8 mouse cellular contexts compared by ENCODE assay signal in the genomic region with DNA sequence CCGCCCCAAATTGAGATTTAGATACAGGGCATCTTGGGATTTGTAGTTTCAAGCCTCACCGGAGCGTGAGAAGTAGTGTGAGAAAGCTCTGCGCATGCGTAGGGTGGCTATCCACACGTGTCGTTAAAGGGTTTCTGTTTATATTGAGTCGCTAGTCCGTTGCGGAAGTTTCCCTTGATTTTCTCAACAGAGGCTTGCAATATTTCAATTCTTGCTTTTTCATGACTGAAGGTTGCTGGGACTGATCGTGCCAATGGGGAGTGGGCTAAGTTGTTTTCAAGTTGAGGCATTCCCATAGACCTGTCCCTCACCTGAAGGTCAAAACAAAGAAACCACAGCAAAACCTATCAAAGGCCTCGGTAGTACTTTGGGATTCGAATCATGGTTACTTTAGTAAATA. TPM values are rescaled to one million over a fixed set of nuclear protein-coding genes. Genes with fewer than 3 reads are reported as not detected.
DNase-seq lines count a peak whose midpoint lies in the region; ATAC-seq and TF ChIP-seq lines count a peak whose summit lies in the region.

No protein-coding gene starts in this region.

- H3K9me3 ChIP-seq in ES-Bruce4 (replicated peaks; ENCODE audit: control insufficient read depth, insufficient read depth, low read length, poor library complexity, severe bottlenecking) = no peaks in the 10 kb centered on the region
- no peaks in the 10 kb centered on the region for H3K9me3 ChIP-seq in forebrain, embryonic 12.5 days
- H3K9me3 ChIP-seq in hindbrain, embryonic 12.5 days (replicated peaks) = no peaks in the 10 kb centered on the region

- H3K36me3 ChIP-seq in ES-Bruce4 (ENCODE audit: control insufficient read depth, insufficient read depth, low read length, poor library complexity, severe bottlenecking) = peaks cover 29% of the 10 kb centered on the region
- H3K36me3 ChIP-seq in forebrain, embryonic 12.5 days (replicated peaks) = peaks cover 44% of the 10 kb centered on the region
- peaks cover 32% of the 10 kb centered on the region for H3K36me3 ChIP-seq in hindbrain, embryonic 12.5 days

- peak; percentile 54 for DNase-seq in c-Kit-negative CD71-positive TER-119-positive erythroid progenitor cells, embryonic 14.5 days (ENCODE audit: low read depth, low spot score)
- DNase-seq in layer of hippocampus, postnatal 10 days (ENCODE audit: low spot score in 2 of 2) = peak; percentile 69 to 77
- DNase-seq in lung, postnatal 14 days = peak; percentile 82
- DNase-seq in ovary, postnatal 14 days (ENCODE audit: low spot score) = peak; percentile 53
- peak; percentile 78 to 84 for DNase-seq in thymus, postnatal 10 days (ENCODE audit: low spot score in 2 of 2)

- peak overlapping the region; percentile 83 for H3K4me2 ChIP-seq in forebrain, embryonic 12.5 days
- H3K4me2 ChIP-seq in hindbrain, embryonic 12.5 days (replicated peaks) = peak overlapping the region; percentile 80

- H3K4me3 ChIP-seq in ES-Bruce4 (ENCODE audit: low read depth, low read length) = peak overlapping the region; percentile 85
- H3K4me3 ChIP-seq in forebrain, embryonic 12.5 days (replicated peaks) = peak overlapping the region; percentile 83
- peak overlapping the region; percentile 64 for H3K4me3 ChIP-seq in hindbrain, embryonic 12.5 days

- H3K9ac ChIP-seq in ES-Bruce4 (ENCODE audit: low read depth, poor library complexity, severe bottlenecking) = peak overlapping the region; percentile 99
- H3K9ac ChIP-seq in forebrain, embryonic 12.5 days = peak overlapping the region; percentile 72; the same call in 1 of the 2 replicates
- H3K9ac ChIP-seq in hindbrain, embryonic 12.5 days = no peak overlapping the region

- no peaks in the 10 kb centered on the region for H3K4me1 ChIP-seq in ES-Bruce4 (ENCODE audit: control insufficient read depth, insufficient read depth, low read length)
- H3K4me1 ChIP-seq in forebrain, embryonic 12.5 days = peaks cover 33% of the 10 kb centered on the region
- peaks cover 26% of the 10 kb centered on the region for H3K4me1 ChIP-seq in hindbrain, embryonic 12.5 days

- TF ChIP-seq EP300 in ES-Bruce4 (IDR thresholded peaks at IDR 0.05; ENCODE audit: insufficient read depth, low read depth, low read length) = no peak

- peak overlapping the region; percentile 78 for H3K27ac ChIP-seq in ES-Bruce4 (ENCODE audit: insufficient read depth, low read length)
- H3K27ac ChIP-seq in forebrain, embryonic 12.5 days = no peak overlapping the region
- H3K27ac ChIP-seq in hindbrain, embryonic 12.5 days = no peak overlapping the region

- WGBS in forebrain, embryonic 12.5 days = 4% methylated on average over 13 of the region's 13 CpGs
- WGBS in hindbrain, embryonic 12.5 days = 6% methylated on average over 13 of the region's 13 CpGs

- no peaks in the 10 kb centered on the region for H3K27me3 ChIP-seq in ES-Bruce4 (ENCODE audit: control insufficient read depth, insufficient read depth, low read length, poor library complexity, severe bottlenecking)
- H3K27me3 ChIP-seq in forebrain, embryonic 12.5 days = no peaks in the 10 kb centered on the region
- H3K27me3 ChIP-seq in hindbrain, embryonic 12.5 days = no peaks in the 10 kb centered on the region

- TF ChIP-seq POLR2A in ES-Bruce4 (IDR thresholded peaks at IDR 0.05; ENCODE audit: insufficient read depth, low read length) = no peak

- no peak for TF ChIP-seq CTCF in ES-Bruce4 (IDR thresholded peaks at IDR 0.05; ENCODE audit: low read depth, low read length)

- ATAC-seq in forebrain, embryonic 12.5 days (ENCODE audit: low FRiP score) = no peak
- no peak for ATAC-seq in hindbrain, embryonic 12.5 days (ENCODE audit: low FRiP score)

RNA-seq across cellular contexts. Expression of a gene that starts 2.0 kb away (rescaled TPM):
- 193 and 195 TPM in 2 replicates for polyA plus RNA-seq in ES-Bruce4 (2011; ENCODE audit: insufficient read depth, insufficient read length, low read depth, missing spikeins)
- polyA plus RNA-seq in forebrain, embryonic 12.5 days (2016; fragmentation: Nextera tagmentation; extraction: Ambion mirVana) = 45.1 and 50.7 TPM in 2 replicates
- polyA plus RNA-seq in hindbrain, embryonic 12.5 days (2016; fragmentation: Nextera tagmentation; extraction: Ambion mirVana) = 41.3 and 41.9 TPM in 2 replicates
- total RNA-seq in layer of hippocampus, postnatal 10 days (2021) = 100 to 1,000 TPM; 125 to 160 TPM

RNA-seq across cellular contexts. Expression of a gene that starts 8.1 kb away (rescaled TPM):
- 82.4 and 96.1 TPM in 2 replicates for polyA plus RNA-seq in ES-Bruce4 (2011; ENCODE audit: insufficient read depth, insufficient read length, low read depth, missing spikeins)
- 156 and 175 TPM in 2 replicates for polyA plus RNA-seq in forebrain, embryonic 12.5 days (2016; fragmentation: Nextera tagmentation; extraction: Ambion mirVana)
- 162 and 174 TPM in 2 replicates for polyA plus RNA-seq in hindbrain, embryonic 12.5 days (2016; fragmentation: Nextera tagmentation; extraction: Ambion mirVana)
- 100 to 1,000 TPM; 151 to 155 TPM for total RNA-seq in layer of hippocampus, postnatal 10 days (2021)

RNA-seq across cellular contexts. Expression of a gene that starts 9.7 kb away (rescaled TPM):
- polyA plus RNA-seq in ES-Bruce4 (2011; ENCODE audit: insufficient read depth, insufficient read length, low read depth, missing spikeins) = 170 and 171 TPM in 2 replicates
- polyA plus RNA-seq in forebrain, embryonic 12.5 days (2016; fragmentation: Nextera tagmentation; extraction: Ambion mirVana) = 140 TPM in 2 replicates
- 127 and 128 TPM in 2 replicates for polyA plus RNA-seq in hindbrain, embryonic 12.5 days (2016; fragmentation: Nextera tagmentation; extraction: Ambion mirVana)
- 100 to 1,000 TPM; 110 to 119 TPM for total RNA-seq in layer of hippocampus, postnatal 10 days (2021)

RNA-seq across cellular contexts. Expression of a gene that starts 20.4 kb away (rescaled TPM):
- polyA plus RNA-seq in ES-Bruce4 (2011; ENCODE audit: insufficient read depth, insufficient read length, low read depth, missing spikeins) = 0.70 and 1.2 TPM in 2 replicates
- polyA plus RNA-seq in forebrain, embryonic 12.5 days (2016; fragmentation: Nextera tagmentation; extraction: Ambion mirVana) = not detected in 2 replicates
- not detected in 2 replicates for polyA plus RNA-seq in hindbrain, embryonic 12.5 days (2016; fragmentation: Nextera tagmentation; extraction: Ambion mirVana)
- total RNA-seq in layer of hippocampus, postnatal 10 days (2021) = not detected

RNA-seq across cellular contexts. Expression of a gene that starts 25.1 kb away (rescaled TPM):
- 25.1 and 26.3 TPM in 2 replicates for polyA plus RNA-seq in ES-Bruce4 (2011; ENCODE audit: insufficient read depth, insufficient read length, low read depth, missing spikeins)
- 32.1 and 33.7 TPM in 2 replicates for polyA plus RNA-seq in forebrain, embryonic 12.5 days (2016; fragmentation: Nextera tagmentation; extraction: Ambion mirVana)
- polyA plus RNA-seq in hindbrain, embryonic 12.5 days (2016; fragmentation: Nextera tagmentation; extraction: Ambion mirVana) = 42.4 and 43.6 TPM in 2 replicates
- 10 to 100 TPM; 55.4 to 64.6 TPM for total RNA-seq in layer of hippocampus, postnatal 10 days (2021)
